Mouse (Mus musculus) adrenal gland, postnatal 10 days (tissue): ENCODE data around the gene Pus3. TPM values are rescaled to one million over a fixed set of nuclear protein-coding genes. Genes with fewer than 3 reads are reported as not detected.

Experiments
- DNase-seq: peaks from one replicate; pipeline ENCODE4 v3.0.0; 2021; ENCODE audit warnings: mixed read lengths
- long read RNA-seq, 2 experiments: library from polyadenylated mRNA; stranded (forward); transcript quantifications; one replicate each; pipeline ENCODE4 v2.0.0; 2021
- total RNA-seq, 2 experiments: library from RNA; stranded (reverse); gene quantifications; 2 replicates each; pipeline ENCODE4 v1.2.3; 2021

Pus3 gene
- total RNA-seq, result 10 to 100 TPM; 12.3 to 16.3 TPM
- long read RNA-seq, experiment 1, transcript Pus3-201 (4 exons, 2,019 nt), result major isoform, 6 of 10 reads
- long read RNA-seq, experiment 1, partial matches to known transcripts, result 2 of 10 reads
- long read RNA-seq, experiment 1, other reads (novel, unspliced or antisense), result 2 of 10 reads
- long read RNA-seq, experiment 2, transcript Pus3-201 (4 exons, 2,019 nt), result major isoform, 5 of 8 reads
- long read RNA-seq, experiment 2, partial matches to known transcripts, result 2 of 8 reads
- long read RNA-seq, experiment 2, other reads (novel, unspliced or antisense), result 1 of 8 reads

DNA sequence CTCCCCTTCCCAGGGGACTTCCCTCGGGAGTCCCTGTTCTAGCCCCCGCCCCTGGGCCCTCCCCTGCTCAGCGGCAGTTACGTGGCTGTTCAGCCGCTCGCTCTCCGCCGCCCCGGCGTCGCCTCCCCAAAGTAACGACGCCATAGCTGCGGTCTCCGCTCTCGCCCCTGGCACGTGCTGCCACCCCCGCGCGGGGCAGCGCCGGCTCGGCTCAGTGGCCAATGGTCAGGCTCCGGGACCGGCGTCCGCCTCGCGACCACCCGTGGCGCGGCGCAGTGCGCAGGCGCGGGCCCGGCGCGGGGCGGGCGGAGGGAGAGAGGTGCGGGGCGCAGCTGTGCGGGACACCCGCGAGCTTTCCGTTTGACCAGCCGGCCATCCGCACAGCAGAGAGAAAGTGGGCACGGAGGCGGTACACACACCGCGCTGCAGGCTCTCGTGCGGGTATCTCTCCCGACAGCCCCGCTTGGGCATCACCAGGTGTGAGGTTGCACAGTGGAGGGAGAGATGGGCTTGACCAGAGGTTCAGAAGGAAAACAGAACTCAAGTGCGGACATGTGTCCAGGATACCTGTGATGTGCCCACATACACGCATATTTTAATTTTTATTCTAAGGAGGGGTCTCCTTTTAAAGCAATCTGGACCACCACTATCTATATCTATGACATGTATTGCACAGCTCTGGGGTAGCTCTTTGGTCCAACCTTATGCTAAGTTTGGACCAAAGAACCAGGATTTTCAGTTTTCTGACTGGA, at the start of gene Pus3, which contains the start of gene Ddx25:
Gene Pus3 (plus strand): TSS at position 339 of the 752 bp plus-strand sequence.
Gene Ddx25 (minus strand): TSS at position 272 of the 752 bp plus-strand sequence.
- DNase-seq, result peak; percentile 28

DNA sequence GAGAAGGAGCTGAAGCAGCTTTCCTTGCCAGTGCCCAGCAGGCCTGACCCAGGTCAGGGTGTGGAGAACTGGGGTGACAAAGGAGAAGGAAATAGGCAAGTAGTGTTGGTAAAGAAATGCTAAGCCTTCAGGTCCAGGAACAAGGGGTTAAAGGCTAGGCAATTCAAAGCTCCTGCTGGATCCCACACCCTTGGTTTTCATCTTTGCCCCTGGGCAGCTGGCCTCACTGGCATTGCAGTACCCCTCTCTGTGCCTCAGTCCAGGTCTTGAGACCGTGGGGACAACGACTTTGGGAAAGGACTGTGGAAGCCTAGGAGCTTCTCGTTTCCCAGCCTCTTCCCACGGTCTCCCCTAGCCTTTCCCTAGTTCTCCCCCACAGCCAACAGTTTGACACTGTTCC, 44.5 kb upstream of the Pus3 start:
- no peak for DNase-seq

DNA sequence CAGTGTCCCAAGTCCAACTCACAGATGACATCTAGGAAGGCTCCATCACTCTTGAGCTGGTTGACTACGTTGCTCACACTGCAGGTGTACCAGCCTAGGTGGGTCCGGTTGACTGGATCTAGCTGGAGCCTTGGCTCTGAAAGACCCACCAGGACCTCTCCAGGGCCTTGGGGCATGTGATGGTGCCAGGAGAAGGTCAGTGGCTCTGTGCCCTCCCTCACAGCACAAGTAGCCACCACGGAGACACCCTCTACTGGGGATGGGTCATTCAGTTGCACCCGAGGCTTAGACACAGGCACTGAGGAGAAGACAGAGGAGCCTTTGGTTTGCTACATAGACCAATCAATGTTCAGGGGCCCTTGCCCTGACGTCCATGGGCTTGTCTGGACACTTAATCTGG, 42.2 kb upstream of the Pus3 start:
- DNase-seq, result no peak

DNA sequence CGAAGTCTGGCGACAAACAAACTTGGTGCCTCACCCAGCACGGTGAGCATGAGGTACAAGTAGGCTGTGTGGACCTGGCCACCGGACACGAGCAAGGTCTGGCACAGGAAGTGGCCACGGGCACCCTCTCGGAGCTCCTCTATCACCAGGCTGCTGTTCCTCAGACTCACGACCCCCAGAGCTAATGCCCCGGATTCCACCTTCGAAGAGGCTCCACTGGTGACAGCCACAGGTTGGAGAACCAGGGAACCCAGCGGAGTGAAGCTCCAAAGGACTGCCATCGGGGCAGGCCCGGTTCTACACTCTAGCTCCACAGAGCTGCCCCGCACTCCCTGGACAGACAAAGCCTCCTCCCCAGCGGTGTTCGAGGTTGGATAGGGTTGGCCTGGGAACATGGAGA, 41.7 kb upstream of the Pus3 start:
- no peak for DNase-seq

DNA sequence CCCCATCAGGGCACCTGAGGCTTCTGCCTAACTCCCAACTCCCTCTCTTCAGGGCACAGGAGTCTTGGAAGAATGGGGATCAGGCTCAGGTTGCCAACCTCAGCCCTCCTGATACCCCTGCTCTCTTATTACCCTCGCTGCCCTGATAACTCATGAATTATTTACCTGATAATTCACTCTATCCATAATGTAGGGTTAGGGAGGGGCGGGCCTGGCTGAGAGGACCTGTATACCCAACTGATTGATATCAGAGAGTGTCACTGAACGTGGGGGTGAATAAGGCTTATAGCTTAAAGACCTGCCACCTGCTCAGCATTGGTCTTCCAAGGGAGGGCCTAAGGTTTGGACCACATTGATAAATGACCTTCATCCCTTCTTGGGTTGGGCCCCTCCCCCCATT, 40.2 kb upstream of the Pus3 start, which contains the start of gene Gm1113:
Gene Gm1113 (minus strand): TSS at position 101 of the 400 bp plus-strand sequence.
- DNase-seq, result no peak

DNA sequence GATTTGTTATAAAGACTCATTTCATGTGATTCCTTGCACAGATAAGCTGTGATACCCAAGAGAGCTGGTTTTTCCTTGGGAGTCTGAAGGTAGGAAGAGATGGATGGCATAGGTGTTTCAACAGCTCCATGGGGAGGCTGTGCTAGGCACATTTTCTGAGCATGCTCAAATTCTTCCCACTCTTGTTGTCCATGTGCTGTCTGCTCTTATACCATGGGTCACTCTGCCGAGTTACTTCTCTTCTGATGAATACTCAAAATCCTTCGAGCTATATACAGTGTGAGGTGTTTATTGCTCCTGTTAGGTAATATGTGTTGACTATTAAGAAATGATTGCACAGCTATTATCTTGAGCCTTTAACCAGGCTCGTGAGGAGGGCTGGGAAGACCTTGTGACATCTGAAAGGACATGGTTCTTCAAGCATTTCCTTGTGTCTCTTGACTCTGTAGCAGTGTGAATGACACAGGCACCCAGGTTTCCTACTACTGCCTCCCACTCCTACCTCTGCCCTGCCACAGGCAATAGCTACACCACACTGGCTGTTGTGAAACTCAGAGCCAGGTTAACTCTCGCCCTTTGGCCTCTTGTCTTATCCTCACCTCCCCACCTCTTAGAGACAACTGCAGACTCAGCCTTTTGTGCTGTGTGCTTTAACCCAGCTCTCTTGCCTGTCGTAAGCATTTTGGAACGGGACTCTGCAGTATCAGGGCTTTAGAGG, 37.6 kb upstream of the Pus3 start:
- no peak for DNase-seq

DNA sequence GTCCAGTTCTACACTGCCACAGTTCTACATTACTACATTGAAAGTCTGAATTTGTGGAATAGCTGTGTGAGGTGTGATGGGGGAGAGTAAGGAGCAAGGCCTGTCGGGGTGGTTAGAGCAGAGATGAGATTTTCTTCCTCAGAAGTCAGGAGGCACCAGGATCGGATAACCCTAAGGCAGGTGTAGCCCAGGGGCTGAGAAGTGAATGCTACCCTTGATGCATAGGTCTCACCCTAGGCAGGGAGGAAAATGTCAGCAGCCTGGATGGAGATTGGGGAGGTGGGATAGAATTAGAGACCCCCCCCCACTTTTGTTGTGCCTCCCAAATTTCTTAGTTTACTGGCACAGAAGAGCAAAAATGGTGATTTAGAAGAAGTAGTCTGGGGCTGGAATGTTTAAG, 36.2 kb upstream of the Pus3 start:
- DNase-seq, result no peak

DNA sequence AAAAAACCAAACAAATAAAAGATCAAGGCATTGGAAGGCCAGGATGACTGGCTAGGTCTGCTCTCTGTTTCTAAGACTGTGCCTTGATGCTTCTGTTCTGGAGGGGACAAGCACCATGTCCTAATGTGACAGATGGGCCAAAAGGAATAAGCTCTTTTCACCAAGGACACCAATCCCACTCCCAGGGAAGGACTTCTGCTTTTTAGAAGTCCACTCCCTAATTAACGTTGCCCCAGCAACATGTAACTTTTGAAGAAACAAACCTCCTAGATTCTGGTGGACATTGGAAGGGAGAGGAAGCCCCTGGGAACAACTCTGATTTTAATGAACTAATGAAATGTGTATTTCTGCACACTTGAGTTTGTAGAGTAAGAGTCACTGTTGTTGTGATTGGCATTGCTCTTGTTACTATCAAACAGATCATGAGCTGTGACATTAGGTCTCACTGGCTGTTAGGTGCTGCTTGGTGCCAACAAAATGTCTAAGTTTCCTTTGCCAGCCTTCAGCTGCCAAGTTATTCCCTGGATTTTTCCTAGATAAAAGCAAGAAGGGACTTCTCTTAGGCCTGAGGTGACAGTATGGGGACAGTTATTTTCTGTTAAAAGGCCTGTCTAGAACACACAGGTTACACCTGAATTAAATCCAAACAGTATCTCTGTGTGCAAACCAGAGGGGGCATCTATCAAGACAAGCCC, 35.4 kb upstream of the Pus3 start:
- DNase-seq, result peak; percentile 24

DNA sequence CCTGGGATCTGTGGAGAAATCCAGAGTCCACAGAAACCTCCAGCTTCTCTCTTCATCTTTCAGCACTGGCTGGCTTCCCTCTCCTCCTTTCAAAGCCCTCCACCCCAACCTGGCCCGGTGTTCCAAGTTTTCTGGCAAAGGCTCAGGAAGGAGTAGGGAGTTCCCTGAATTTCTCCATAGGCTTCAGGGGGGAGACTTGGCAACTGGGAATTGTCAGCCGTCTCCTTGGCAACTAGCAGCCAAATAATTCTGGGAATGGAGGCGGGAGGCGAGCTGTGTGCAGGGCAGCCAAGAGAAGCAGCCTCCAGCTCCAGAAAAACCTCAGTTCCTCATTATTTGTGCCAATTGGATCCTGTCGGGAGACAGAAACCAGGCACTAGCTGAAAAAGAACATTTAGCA, 34.9 kb upstream of the Pus3 start:
- DNase-seq, result peak; percentile 42

DNA sequence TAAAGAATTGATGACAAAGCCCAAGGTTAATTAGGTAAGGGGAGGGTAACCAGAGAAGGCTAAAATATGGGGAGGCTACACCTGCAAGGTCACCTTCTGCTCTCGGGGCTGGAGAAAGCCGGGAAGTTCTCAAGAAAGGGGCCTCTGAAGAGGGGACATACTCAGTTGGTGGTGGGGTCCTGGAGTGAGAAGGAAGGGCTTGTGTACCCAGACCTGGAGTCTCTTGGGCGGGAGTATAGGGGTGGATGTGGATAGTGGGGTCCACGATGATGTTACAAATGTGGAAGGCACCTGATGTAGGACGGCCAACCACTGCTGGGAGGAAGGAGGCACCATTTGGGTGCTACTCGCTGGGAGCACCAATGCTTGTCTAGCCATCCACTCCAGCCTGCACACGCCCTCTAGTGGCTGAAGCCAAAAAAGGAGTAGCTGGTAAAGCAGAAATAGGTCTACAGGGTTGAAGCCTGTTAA, 34.4 kb upstream of the Pus3 start:
- DNase-seq, result peak; percentile 80

DNA sequence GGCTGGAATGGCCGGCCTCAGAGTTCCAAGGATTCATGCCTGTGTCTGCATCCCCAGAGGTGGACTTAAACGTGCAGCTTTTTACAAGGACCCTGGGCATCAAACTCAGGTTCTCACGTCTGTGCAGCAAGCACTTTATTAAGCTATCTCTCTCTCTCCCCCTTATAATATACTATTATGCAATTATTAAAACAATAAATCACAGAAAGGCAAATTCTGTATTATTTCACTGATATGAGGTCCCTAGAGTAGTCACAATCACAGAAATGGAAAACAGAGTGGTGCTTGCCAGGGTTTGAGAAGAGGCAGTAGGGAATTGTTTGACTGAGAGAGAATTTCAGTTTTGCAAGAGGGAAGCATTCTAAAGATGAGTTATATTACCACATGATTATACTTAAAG, 29.3 kb upstream of the Pus3 start:
- DNase-seq, result no peak

DNA sequence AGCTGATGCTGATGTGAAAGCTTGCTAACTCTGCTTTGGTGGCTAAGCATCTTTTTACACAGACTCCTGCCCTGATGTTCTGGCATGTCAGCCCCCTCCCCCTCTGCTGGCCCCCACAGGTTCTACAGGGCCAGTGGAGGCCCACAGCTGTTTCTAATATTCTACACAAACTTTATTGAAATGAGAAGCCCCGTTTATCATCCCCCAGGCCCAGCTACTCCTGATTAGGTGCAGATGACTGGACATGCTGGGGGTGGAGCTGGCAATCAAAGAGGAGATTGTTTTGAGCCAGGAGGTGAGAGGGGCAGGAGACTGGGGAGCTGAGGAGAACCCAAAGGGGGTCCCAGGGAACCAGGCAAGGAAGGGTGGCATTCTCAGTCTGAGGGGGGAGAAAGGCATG, 28.6 kb upstream of the Pus3 start:
- DNase-seq, result no peak

DNA sequence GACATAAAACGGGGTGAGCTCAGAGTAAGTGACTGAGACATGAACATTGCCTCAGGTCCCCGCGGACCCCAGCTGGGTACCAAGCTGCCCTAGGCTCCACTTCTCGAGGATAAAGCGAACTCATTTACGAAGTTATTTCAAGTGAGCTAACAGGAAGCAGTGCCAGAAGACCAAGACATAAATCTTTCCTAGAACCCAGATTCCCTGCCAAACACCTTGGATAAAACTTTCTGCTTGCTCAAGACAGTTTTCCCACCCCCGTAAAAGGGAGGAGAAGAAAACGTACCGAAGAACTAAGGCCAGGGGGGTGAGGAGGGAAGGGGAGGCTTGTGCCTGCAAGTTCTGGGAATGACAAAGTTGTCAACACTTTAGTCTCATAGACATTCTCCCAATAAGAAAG, 25.1 kb upstream of the Pus3 start:
- no peak for DNase-seq

DNA sequence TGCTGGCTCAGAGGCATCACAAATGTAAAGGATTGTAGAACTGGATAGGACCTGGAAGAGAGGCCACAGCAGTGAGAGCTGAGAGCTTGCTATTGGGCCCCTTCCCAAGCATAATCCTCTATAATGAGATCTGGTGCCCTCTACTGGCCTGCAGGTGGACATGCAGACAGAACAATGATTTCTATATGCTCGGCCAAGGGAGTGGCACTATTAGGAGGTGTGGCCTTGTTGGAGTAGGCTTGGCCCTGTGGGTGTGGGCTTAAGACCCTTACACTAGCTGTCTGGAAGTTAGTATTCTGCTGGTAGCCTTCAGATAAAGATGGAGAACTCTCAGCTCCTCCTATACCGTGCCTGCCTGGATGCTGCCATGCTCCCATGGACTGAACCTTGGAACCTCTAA, 23.3 kb upstream of the Pus3 start:
- DNase-seq, result peak; percentile 49

DNA sequence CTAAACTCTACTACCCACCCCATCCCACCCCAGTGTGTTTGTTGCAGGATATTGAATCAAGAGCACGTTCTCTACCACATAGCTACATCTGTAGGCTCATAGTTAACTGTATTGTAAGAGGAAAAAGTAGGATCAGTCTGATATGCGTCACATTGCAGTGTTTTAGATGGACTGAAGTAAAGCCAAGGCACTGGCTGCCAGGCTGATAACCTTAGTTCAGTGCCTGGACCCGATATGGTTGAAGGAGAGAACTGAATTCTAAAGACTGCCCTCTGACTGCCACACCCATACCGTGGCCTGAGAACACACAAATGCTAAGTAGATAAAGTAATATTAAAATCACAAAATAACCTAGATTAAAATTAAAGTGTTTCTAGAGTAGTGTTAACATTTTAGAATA, 22.5 kb upstream of the Pus3 start:
- DNase-seq, result no peak

DNA sequence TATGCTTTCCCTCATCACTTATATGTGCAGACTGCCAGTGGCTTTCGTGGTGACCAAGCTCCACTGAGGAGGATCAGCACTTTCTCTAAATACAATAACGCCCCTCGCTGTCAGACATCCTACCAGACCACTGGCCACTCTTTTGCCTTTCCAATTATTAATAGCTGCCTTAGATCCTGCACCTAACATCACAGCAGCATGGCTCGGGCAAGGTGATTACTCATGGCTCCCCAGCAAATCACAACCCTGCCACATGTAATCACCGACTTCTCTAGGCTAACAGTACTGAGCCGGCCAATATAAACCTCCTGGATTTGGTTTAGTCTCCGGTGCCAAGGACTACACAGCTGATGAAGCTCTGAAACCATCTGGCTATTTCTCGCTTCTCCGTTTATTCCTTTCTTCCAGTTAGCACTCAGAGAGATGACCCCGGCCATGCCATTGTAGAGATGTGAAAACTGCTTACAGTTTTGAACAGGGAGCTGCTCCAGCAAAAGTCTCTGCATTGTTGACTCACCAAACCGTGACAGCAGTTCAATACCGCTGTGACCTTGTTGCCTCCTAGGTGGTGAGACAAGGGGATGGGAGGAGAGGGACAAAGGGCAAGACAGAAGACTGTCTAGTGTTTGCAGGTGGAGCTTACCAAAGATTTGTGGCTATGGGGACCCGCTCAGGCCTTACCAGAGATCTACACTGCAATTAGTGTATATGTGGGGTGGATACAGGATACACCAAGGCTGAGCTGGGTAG, 19.2 kb upstream of the Pus3 start:
- DNase-seq, result no peak

DNA sequence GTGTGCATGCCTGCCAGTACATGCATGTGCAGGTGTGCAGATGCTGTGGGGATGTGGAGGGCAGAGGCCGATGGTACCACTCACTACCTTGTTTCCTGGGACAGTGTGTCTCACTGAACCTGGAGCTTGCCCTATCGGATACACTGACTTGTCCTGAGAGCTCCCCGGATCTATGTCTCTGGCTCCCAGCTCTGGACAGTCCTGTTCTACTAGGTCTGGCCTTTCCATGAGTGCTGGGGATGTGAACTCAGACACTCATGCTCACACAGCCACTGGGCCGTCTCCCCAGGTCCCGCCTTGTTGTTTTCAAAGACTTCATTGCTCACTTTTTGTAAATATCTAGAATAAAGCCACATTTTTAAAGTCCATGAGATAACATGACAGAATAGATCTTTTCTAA, 17.4 kb upstream of the Pus3 start:
- no peak for DNase-seq

DNA sequence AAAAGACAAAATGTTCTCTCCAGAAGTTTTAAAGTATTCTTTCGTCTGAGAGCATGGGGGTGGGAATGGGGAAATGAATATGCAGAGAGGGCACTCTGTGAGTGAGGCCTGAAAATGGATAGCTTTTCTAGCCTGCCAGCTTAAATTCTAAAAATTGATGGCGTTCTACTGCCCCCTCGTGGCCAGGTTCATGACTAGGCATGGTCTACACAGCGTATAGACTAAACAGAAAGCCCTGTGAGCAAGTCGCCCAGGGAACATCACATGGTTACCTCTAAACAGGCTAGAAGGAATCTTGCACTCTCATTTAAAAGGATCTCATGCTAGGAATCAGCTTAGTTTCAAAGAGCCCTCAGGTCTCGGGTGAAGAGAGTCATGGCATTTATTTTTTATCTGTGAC, 16.9 kb upstream of the Pus3 start:
- peak; percentile 90 for DNase-seq

DNA sequence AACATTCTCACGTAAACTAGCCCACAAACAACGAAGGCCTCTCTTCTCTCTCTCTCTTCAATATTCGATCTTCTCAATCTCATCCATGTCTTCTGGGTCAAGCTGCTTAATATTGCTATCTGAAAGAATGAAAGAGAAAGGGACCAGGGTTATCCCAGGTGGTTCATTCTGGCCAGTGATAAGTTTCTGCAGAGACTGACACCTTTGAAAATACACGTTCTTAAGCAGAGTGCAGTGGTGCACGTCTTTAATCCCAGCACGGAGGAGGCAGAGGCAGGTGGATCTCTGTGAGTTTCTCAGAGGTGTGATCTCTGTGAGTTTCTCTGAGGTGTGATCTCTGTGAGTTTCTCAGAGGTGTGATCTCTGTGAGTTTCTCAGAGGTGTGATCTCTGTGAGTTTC, 16.5 kb upstream of the Pus3 start:
- no peak for DNase-seq

DNA sequence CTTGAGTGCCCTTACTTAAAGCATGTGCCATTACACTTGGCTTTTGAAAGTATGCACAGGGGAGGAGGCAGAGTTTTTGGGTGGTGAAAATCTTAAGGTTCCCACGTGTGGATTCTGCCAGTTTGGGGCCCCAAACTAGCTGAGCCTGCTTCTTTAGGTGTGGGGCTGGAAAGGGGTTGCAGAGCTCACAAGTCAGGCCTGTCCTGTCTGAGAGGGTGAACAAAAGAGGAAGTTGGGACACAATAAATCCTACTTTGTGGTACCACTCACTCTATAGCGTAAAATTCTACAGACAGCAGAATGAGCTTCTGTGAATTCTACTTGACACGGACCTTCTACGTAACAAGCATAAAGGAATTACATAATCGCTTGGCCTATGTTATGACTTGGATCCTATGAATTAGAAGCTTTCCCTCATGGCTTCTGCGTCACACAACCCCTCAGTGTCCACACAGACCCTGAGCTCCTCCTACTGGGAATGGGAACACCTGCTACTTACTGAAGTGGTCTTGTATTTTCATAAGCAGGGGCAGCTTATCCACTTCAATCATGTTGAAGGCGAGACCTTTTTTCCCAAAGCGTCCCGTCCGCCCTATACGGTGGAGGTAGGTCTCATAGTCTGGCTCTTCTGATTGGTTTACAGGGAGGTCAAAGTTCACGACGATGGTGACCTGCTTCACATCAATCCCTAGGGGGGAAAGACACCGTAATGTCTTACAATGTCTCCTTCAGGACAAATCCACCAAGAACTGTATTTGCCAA, 15.1 kb upstream of the Pus3 start:
- no peak for DNase-seq

DNA sequence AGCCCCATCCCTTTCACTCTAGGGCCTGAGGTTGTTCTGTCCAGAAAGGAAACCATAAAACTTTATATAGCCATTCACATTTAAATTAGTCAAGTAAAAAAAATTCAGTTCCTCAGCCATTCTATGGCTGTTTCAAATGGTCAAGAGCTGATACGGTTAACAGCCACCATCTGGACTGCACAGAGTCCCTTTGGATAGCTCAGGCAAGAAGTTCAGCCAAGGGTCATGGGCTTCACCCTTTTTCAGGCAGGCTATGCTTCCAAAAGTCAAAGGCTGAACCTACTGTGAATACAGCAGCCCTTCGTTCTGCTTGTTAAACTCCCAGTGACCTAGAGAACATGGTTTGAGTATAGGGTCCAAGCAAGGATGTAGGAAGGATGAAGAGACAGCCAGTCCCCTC, 13.7 kb upstream of the Pus3 start:
- peak; percentile 18 for DNase-seq
